In the genomic region with DNA sequence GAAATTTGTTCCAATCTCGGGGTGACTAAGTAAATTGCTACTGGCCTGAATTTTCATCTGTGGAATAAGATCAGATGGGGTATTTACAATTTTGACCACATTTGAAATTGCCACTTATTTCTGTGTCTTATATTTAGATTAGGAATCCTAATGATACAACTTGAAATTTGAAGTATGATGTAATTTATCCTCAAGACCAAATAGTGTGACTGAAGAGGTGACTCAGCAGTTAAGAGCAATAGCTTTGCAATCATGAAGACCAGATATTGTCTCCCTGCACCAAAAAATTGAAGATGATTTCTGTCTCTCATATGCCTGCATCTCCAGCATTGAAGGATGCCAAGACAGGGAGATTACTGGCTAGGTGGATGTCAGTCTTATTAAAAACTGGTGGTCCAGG, we compare ENCODE assay signal across 31 mouse cellular contexts.
"Had no signal": no experiment of that assay in that cellular context is flagged by ENCODE, and none has a peak within 500 bp of the region (broad histone marks: within the 10 kb centered on the region; RNA-seq: fewer than 3 reads in every experiment).

No protein-coding gene starts in this region.

- H3K4me2 ChIP-seq: heart, embryonic 11.5 days; heart, embryonic 12.5 days; heart, embryonic 13.5 days; heart, embryonic 15.5 days; hindbrain, embryonic 12.5 days; hindbrain, embryonic 13.5 days; hindbrain, embryonic 14.5 days; hindbrain, embryonic 15.5 days; intestine, embryonic 15.5 days; kidney, embryonic 15.5 days had no signal

- DNase-seq: heart, postnatal 10 days; heart, postnatal 14 days; heart, postnatal 36 days; heart, postnatal 4 days; kidney, adult 11 months; kidney, adult 18-20 months; kidney, adult 2 months; kidney, adult 8-10 months; kidney, adult 9 months; kidney, postnatal 10 days; kidney, postnatal 14 days; kidney, postnatal 25 days; kidney, postnatal 36 days; kidney, postnatal 4 days; layer of hippocampus, adult 9-11 months; layer of hippocampus, postnatal 36 days had no signal

- H3K36me3 ChIP-seq: heart, embryonic 10.5 days; heart, embryonic 12.5 days; heart, embryonic 13.5 days; heart, embryonic 15.5 days; hindbrain, embryonic 10.5 days; hindbrain, embryonic 12.5 days; hindbrain, embryonic 13.5 days; hindbrain, embryonic 15.5 days; intestine, embryonic 15.5 days; kidney, embryonic 15.5 days had no signal

- H3K27ac ChIP-seq: heart, embryonic 10.5 days; heart, embryonic 13.5 days; heart, embryonic 15.5 days; hindbrain, embryonic 10.5 days; hindbrain, embryonic 12.5 days; hindbrain, embryonic 13.5 days; hindbrain, embryonic 14.5 days; hindbrain, embryonic 15.5 days; hindbrain, postnatal 0 days; intestine, embryonic 15.5 days; kidney, embryonic 15.5 days; kidney, postnatal 0 days; layer of hippocampus, adult 2 months had no signal

- H3K4me1 ChIP-seq: heart, embryonic 10.5 days; heart, embryonic 12.5 days; heart, embryonic 13.5 days; heart, embryonic 15.5 days; hindbrain, embryonic 10.5 days; hindbrain, embryonic 12.5 days; hindbrain, embryonic 13.5 days; hindbrain, embryonic 15.5 days; intestine, embryonic 15.5 days; kidney, embryonic 15.5 days had no signal

- H3K4me3 ChIP-seq: heart, embryonic 10.5 days; heart, embryonic 12.5 days; heart, embryonic 13.5 days; heart, embryonic 15.5 days; hindbrain, embryonic 10.5 days; hindbrain, embryonic 12.5 days; hindbrain, embryonic 13.5 days; hindbrain, embryonic 15.5 days; intestine, embryonic 15.5 days; kidney, embryonic 15.5 days; layer of hippocampus, adult 2 months had no signal

- H3K27me3 ChIP-seq: heart, embryonic 12.5 days; heart, embryonic 13.5 days; heart, embryonic 15.5 days; hindbrain, embryonic 12.5 days; hindbrain, embryonic 13.5 days; hindbrain, embryonic 15.5 days; intestine, embryonic 15.5 days; kidney, embryonic 15.5 days had no signal
